8 mouse cellular contexts compared by ENCODE assay signal in genomic region chrX:56456379-56456778, GRCm38 (mm10). TPM values are rescaled to one million over a fixed set of nuclear protein-coding genes. Genes with fewer than 3 reads are reported as not detected.
A peak's percentile ranks its signal among the peaks of the same experiment; 100 is the strongest.
DNase-seq lines count a peak whose midpoint lies in the region; ATAC-seq and TF ChIP-seq lines count a peak whose summit lies in the region.

No protein-coding gene starts in this region.

- no peaks in the 10 kb centered on the region for H3K9me3 ChIP-seq in CH12.LX (replicated peaks; ENCODE audit: low read length)
- H3K9me3 ChIP-seq in hindbrain, embryonic 10.5 days: no peaks in the 10 kb centered on the region

- H3K4me1 ChIP-seq in kidney, adult 2 months (ENCODE audit: control insufficient read depth, insufficient read depth, low read length): no peaks in the 10 kb centered on the region
- peaks cover 2 to 14% of the 10 kb centered on the region in 2 experiments; a peak in 2 of 4 replicates for H3K4me1 ChIP-seq in CH12.LX (ENCODE audit: control insufficient read depth in 1 of 2, insufficient read depth in 2 of 2)
- H3K4me1 ChIP-seq in brown adipose tissue, adult 24 weeks (ENCODE audit: control insufficient read depth, insufficient read depth, insufficient read length, low read length): 0 out of 2 replicates have a peak, but pooled peaks cover 2% of the 10 kb centered on the region
- 0 out of 2 replicates have a peak, but pooled peaks cover 4% of the 10 kb centered on the region for H3K4me1 ChIP-seq in hindbrain, embryonic 10.5 days (replicated peaks)

- H3K36me3 ChIP-seq in kidney, adult 2 months (ENCODE audit: control insufficient read depth, insufficient read depth, low read length): no peaks in the 10 kb centered on the region
- no peaks in the 10 kb centered on the region for H3K36me3 ChIP-seq in CH12.LX (replicated peaks in 1 of 2; ENCODE audit: control insufficient read depth in 1 of 2, insufficient read depth in 1 of 2, low read length in 1 of 2)
- 0 out of 2 replicates have a peak, but pooled peaks cover 4% of the 10 kb centered on the region for H3K36me3 ChIP-seq in hindbrain, embryonic 10.5 days

- H3K27me3 ChIP-seq in kidney, adult 2 months (replicated peaks; ENCODE audit: control insufficient read depth, insufficient read depth, low read length): no peaks in the 10 kb centered on the region
- H3K27me3 ChIP-seq in CH12.LX (replicated peaks): no peaks in the 10 kb centered on the region
- no peaks in the 10 kb centered on the region for H3K27me3 ChIP-seq in hindbrain, embryonic 10.5 days (ENCODE audit: insufficient read depth, poor library complexity, severe bottlenecking)

- DNase-seq in kidney, adult 2 months: no peak
- DNase-seq in kidney, postnatal 10 days: no peak
- no peak for DNase-seq in CH12.LX (ENCODE audit: extremely low read depth)
- DNase-seq in hindbrain, embryonic 10.5 days (ENCODE audit: low spot score): no peak
- no peak for DNase-seq in frontal cortex, postnatal 36 days (ENCODE audit: low spot score in 2 of 2)
- no peak for DNase-seq in gastrocnemius, postnatal 25 days

- peak; percentile 32 for ATAC-seq in megakaryocyte-erythroid progenitor cell, adult 5-6 weeks (replicated peaks; ENCODE audit: low FRiP score, low TSS enrichment, poor library complexity, severe bottlenecking)

- peak overlapping the region; percentile 56; the same call in 1 of the 2 replicates for H3K4me2 ChIP-seq in CH12.LX (ENCODE audit: insufficient read depth, low read depth, poor library complexity, severe bottlenecking)

- in situ Hi-C loops in CH12.LX (cut with MboI; ENCODE audit: low pct_ligation_motif_present, low pct_unique_long_range_greater_than_20kb, low sequenced_read_pairs): no loop called here

- 12% methylated on average over 8 of the region's 8 CpGs for WGBS in kidney, adult 2 months
- WGBS in hindbrain, embryonic 10.5 days: 20% methylated on average over 8 of the region's 8 CpGs

- peaks cover 6% of the 10 kb centered on the region; the same call in 1 of the 2 replicates for H3K79me2 ChIP-seq in CH12.LX (replicated peaks; ENCODE audit: control insufficient read depth, extremely low read depth, insufficient read depth, poor library complexity, severe bottlenecking)

- peak overlapping the region; percentile 46; the same call in 1 of the 2 replicates for H3K27ac ChIP-seq in kidney, adult 2 months (ENCODE audit: insufficient read depth, low read depth, low read length)
- H3K27ac ChIP-seq in CH12.LX (ENCODE audit: insufficient read depth, low read depth): peak overlapping the region; percentile 94
- H3K27ac ChIP-seq in brown adipose tissue, adult 24 weeks (replicated peaks; ENCODE audit: low read depth, low read length): peak overlapping the region; percentile 24; the same call in 1 of the 2 replicates
- peak overlapping the region; percentile 95 for H3K27ac ChIP-seq in hindbrain, embryonic 10.5 days

- TF ChIP-seq EP300 in CH12.LX (IDR thresholded peaks at IDR 0.05; ENCODE audit: low read length): no peak

- TF ChIP-seq CTCF in kidney, adult 2 months (conservative IDR thresholded peaks at IDR 0.05; ENCODE audit: insufficient read depth, insufficient read length, low read depth, low read length): no peak
- TF ChIP-seq CTCF in CH12.LX (conservative IDR thresholded peaks at IDR 0.05 in 1 of 2, IDR thresholded peaks at IDR 0.05 in 1 of 2; ENCODE audit: low read depth in 2 of 2, low read length in 2 of 2): no peak

- dilution Hi-C loops in CH12.LX (cut with MboI; ENCODE audit: extremely low pct_ligation_motif_present, extremely low pct_unique_long_range_greater_than_20kb, low sequenced_read_pairs): no loop called here

- TF ChIP-seq RAD21 in CH12.LX (IDR thresholded peaks at IDR 0.05; ENCODE audit: low read depth, low read length): no peak

- TF ChIP-seq POLR2A in kidney, adult 2 months (IDR thresholded peaks at IDR 0.05; ENCODE audit: low read depth, low read length): no peak
- no peak for TF ChIP-seq POLR2A in CH12.LX (IDR thresholded peaks at IDR 0.05; ENCODE audit: low read depth, low read length)

- peak overlapping the region; percentile 66 for H3K9ac ChIP-seq in CH12.LX (ENCODE audit: insufficient read depth, low read depth)

- H3K4me3 ChIP-seq in kidney, adult 2 months (ENCODE audit: insufficient read depth, low read depth, low read length): peak overlapping the region; percentile 64; the same call in 1 of the 2 replicates
- H3K4me3 ChIP-seq in CH12.LX (replicated peaks in 1 of 3; ENCODE audit: low read depth in 2 of 3, low read length in 2 of 3, poor library complexity in 1 of 3): peak overlapping the region; percentile 23 to 61 (median 41)
- H3K4me3 ChIP-seq in brown adipose tissue, adult 24 weeks (ENCODE audit: insufficient read depth, low read depth, low read length): peak overlapping the region; percentile 38
- peak overlapping the region; percentile 69 for H3K4me3 ChIP-seq in hindbrain, embryonic 10.5 days

TF ChIP-seq in CH12.LX, 34 proteins besides CTCF, POLR2A, EP300 and RAD21:
- TF ChIP-seq CHD2 (IDR thresholded peaks at IDR 0.05; ENCODE audit: low read length) (0 out of 2 replicates have a peak, but pooled peaks have one; percentile 8), SMC3 (IDR thresholded peaks at IDR 0.05; ENCODE audit: low read depth, low read length) (no peak), ZNF384 (IDR thresholded peaks at IDR 0.05; ENCODE audit: low read depth, low read length) (no peak)

RNA-seq across cellular contexts. Expression of gene Ints6l, which starts 1.7 kb away (rescaled TPM):
- polyA plus RNA-seq in kidney, adult 2 months (2012; rRNA removed): 8.6 and 9.6 TPM in 2 replicates
- total RNA-seq in CH12.LX (2012; rRNA removed) (14.2 and 19.4 TPM in 2 replicates), CH12.LX (2014; rRNA removed) (42.7 and 44.9 TPM in 2 replicates)
- 25.5 TPM in 2 replicates for polyA plus RNA-seq in CH12.LX (2012; ENCODE audit: insufficient read length, low read depth)
- polyA plus RNA-seq in brown adipose tissue, adult 24 weeks (2012; ENCODE audit: insufficient read depth, insufficient read length, missing spikeins): 4.1 and 7.3 TPM in 2 replicates
- 19.4 and 23.9 TPM in 2 replicates for polyA plus RNA-seq in hindbrain, embryonic 10.5 days (2016; fragmentation: Nextera tagmentation; extraction: Ambion mirVana)
- 53.8 and 58.8 TPM in 2 replicates for total RNA-seq in megakaryocyte-erythroid progenitor cell, adult 5-6 weeks (2014; fragmentation: Nextera tagmentation)
- 61.2 and 73.2 TPM in 2 replicates for total RNA-seq in megakaryocyte-erythroid progenitor cell, adult 5-6 weeks (2017)
- 1 to 10 TPM; 4.6 to 5.3 TPM for total RNA-seq in gastrocnemius, postnatal 25 days (2021)

RNA-seq across cellular contexts. Expression of gene Gm2174, which starts 8.6 kb away (rescaled TPM):
- not detected in 2 replicates for polyA plus RNA-seq in kidney, adult 2 months (2012; rRNA removed)
- 1.5 and 1.6 TPM in 2 replicates for total RNA-seq in CH12.LX (2012; rRNA removed)
- total RNA-seq in CH12.LX (2014; rRNA removed): not detected in 2 replicates
- not detected in 2 replicates for polyA plus RNA-seq in CH12.LX (2012; ENCODE audit: insufficient read length, low read depth)
- 7.8 TPM in 1 of 2 replicates, not detected in the other for polyA plus RNA-seq in brown adipose tissue, adult 24 weeks (2012; ENCODE audit: insufficient read depth, insufficient read length, missing spikeins)
- 0.57 and 1.3 TPM in 2 replicates for polyA plus RNA-seq in hindbrain, embryonic 10.5 days (2016; fragmentation: Nextera tagmentation; extraction: Ambion mirVana)
- not detected in 2 replicates for total RNA-seq in megakaryocyte-erythroid progenitor cell, adult 5-6 weeks (2014; fragmentation: Nextera tagmentation)
- total RNA-seq in megakaryocyte-erythroid progenitor cell, adult 5-6 weeks (2017): 163 and 194 TPM in 2 replicates
- not detected for total RNA-seq in gastrocnemius, postnatal 25 days (2021)

Comparison
In these comparisons a context has a peak if more than half of its experiments do, and no peak if none do; other contexts are left out.
1. H3K27ac ChIP-seq: peak in every context shown above with its lines; median percentile 95 in hindbrain, embryonic 10.5 days; 94 in CH12.LX; 46 in kidney, adult 2 months; 24 in brown adipose tissue, adult 24 weeks.